Mouse (Mus musculus) CD4-positive naive resting alpha-beta T cell, adult 76 days (primary cell): Measurements from ENCODE around the gene Krtap28-13. TPM values are rescaled to one million over a fixed set of nuclear protein-coding genes. Genes with fewer than 3 reads are reported as not detected.

Source experiments
- total RNA-seq: library from RNA; stranded (reverse); gene quantifications from one replicate; pipeline ENCODE4 v1.2.4, GENCODE M21; 2023

Gene Krtap28-13
- not detected for total RNA-seq

GRCm38 (mm10) chr1:83060643-83061042 is at the start of gene Krtap28-13:
Gene Krtap28-13 (plus strand): TSS chr1:83060930.

GRCm38 (mm10) chr1:83038109-83038672 is 22.5 kb upstream of the Krtap28-13 start, which contains the start of gene Slc19a3:
Gene Slc19a3 (minus strand): TSS chr1:83038448.

DNA sequence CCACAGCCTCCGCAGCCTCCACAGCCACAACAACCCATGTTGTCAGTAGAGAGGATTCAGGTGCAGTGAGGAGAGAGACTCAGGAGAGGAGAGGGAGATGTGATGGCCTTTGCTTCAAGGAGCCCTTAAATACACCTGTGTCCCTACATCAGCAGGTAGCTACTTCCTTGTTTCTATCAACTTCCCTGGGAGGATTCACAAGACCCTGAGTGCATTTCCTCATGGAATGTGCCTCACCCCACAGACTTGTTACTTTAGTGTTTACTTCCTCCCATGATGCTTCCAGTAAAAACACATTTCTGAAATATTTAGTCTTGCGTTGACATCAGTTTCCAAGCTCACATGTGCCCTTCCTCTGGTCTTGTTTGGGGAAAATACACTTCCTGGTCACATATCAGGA is 18.4 kb upstream of the Krtap28-13 start, which contains the start of gene Krtap28-10:
TSS of gene Krtap28-10 (minus strand) at position 101 of the 400 bp plus-strand sequence.

GRCm38 (mm10) chr1:83044882-83045427 is 15.8 kb upstream of the Krtap28-13 start, which contains the start of gene Gm47969:
Gene Gm47969 (plus strand): TSS chr1:83044932.

GRCm38 (mm10) chr1:83059278-83059677 is 1.5 kb upstream of the Krtap28-13 start, which contains the start of gene A030005K14Rik:
Gene A030005K14Rik (minus strand): TSS chr1:83059378.

Other genes starting within 250 kb of the Krtap28-13 start
- 84.8 TPM for gene Agfg1, start 221.4 kb upstream of the Krtap28-13 start, total RNA-seq
- 3.5 TPM for gene A030005L19Rik, start 147.6 kb upstream of the Krtap28-13 start, total RNA-seq
- gene A030014E15Rik, start 136.0 kb upstream of the Krtap28-13 start, total RNA-seq = not detected
- gene Gm6217, start 129.5 kb upstream of the Krtap28-13 start, total RNA-seq = not detected
- gene A030003K21Rik, start 117.5 kb upstream of the Krtap28-13 start, total RNA-seq = not detected
- not detected for gene Gm7544, start 104.9 kb upstream of the Krtap28-13 start, total RNA-seq
- gene Gm47955, start 100.6 kb upstream of the Krtap28-13 start, total RNA-seq = not detected
- not detected for gene Gm47959, start 60.4 kb upstream of the Krtap28-13 start, total RNA-seq
- not detected for gene Slc19a3, start 22.5 kb upstream of the Krtap28-13 start, total RNA-seq
- gene Krtap28-10, start 18.4 kb upstream of the Krtap28-13 start, total RNA-seq = not detected
- gene Gm47969, start 16.0 kb upstream of the Krtap28-13 start, total RNA-seq = not detected
- not detected for gene A030005K14Rik, start 1.6 kb upstream of the Krtap28-13 start, total RNA-seq
- not detected for gene Ccl20, start 55.8 kb downstream of the Krtap28-13 start, total RNA-seq
- gene Daw1, start 98.8 kb downstream of the Krtap28-13 start, total RNA-seq = not detected